ENCODE assay signal across 8 mouse cellular contexts in the genomic region with DNA sequence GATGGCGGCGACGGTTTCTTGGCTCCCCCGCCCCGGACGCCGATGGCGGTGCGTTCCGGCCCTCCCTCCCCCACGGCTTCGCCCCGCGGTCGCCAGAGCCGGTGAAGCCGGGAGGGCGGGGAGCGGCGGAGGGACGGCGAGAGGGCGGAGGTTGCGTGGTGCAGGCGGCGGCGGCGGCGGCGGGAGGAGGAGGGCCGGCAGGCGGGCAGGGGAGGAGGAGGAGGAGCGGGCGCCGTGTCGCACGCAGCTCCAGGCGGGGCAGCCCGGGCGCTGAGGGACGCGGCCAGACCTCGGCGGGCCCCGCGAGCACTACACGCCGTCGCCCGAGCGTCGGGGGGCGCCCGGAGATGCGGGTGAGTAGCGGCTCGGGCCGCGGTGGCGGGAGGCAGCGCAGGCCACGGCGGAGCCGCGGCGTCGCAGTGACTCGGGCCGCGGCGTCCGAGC. TPM values are rescaled to one million over a fixed set of nuclear protein-coding genes. Genes with fewer than 3 reads are reported as not detected.
A peak's percentile ranks its signal among the peaks of the same experiment; 100 is the strongest.
DNase-seq lines count a peak whose midpoint lies in the region; ATAC-seq lines count a peak whose summit lies in the region.

No protein-coding gene starts in this region.

- H3K4me2 ChIP-seq in hindbrain, embryonic 15.5 days: peak overlapping the region; percentile 82

- H3K9me3 ChIP-seq in hindbrain, embryonic 15.5 days: no peaks in the 10 kb centered on the region

- WGBS in hindbrain, embryonic 15.5 days: under 1% methylated on average over 38 of the region's 72 CpGs

- no peaks in the 10 kb centered on the region for H3K27me3 ChIP-seq in hindbrain, embryonic 15.5 days

- H3K9ac ChIP-seq in hindbrain, embryonic 15.5 days: peak overlapping the region; percentile 99

- ATAC-seq in hindbrain, embryonic 15.5 days (ENCODE audit: low FRiP score, low read depth): peak; percentile 91

- DNase-seq in R1 (ENCODE audit: low read depth, low spot score): peak; percentile 59
- DNase-seq in cerebellum, postnatal 14 days: peak; percentile 84 to 87
- DNase-seq in frontal cortex, postnatal 25 days (ENCODE audit: low spot score in 2 of 2): peak; percentile 39 to 47
- peak; percentile 60 to 75 for DNase-seq in left cerebral cortex, adult 18-20 months (ENCODE audit: low spot score in 2 of 2)
- DNase-seq in lung, postnatal 36 days: peak; percentile 87
- peak; percentile 77 for DNase-seq in retina, embryonic 14.5 days (ENCODE audit: low spot score)
- peak; percentile 91 for DNase-seq in urinary bladder, adult 2 months (ENCODE audit: low spot score)

- H3K27ac ChIP-seq in hindbrain, embryonic 15.5 days (replicated peaks): peak overlapping the region; percentile 98

- H3K36me3 ChIP-seq in hindbrain, embryonic 15.5 days: no peaks in the 10 kb centered on the region

- peaks cover 20% of the 10 kb centered on the region for H3K4me1 ChIP-seq in hindbrain, embryonic 15.5 days (replicated peaks)

- H3K4me3 ChIP-seq in hindbrain, embryonic 15.5 days: peak overlapping the region; percentile 99

RNA-seq across cellular contexts. Expression of a gene that starts 1.0 kb away (rescaled TPM):
- 117 and 127 TPM in 2 replicates for polyA plus RNA-seq in hindbrain, embryonic 15.5 days (2015; fragmentation: Nextera tagmentation; extraction: Ambion mirVana)
- total RNA-seq in left cerebral cortex, adult 18-20 months (2021): 100 to 1,000 TPM; 111 to 116 TPM
- polyA plus RNA-seq in urinary bladder, adult 2 months (2012; rRNA removed): 109 and 129 TPM in 2 replicates

Comparison
In these comparisons a context has a peak if more than half of its experiments do, and no peak if none do; other contexts are left out.
1. Peak in every context shown above with its lines: DNase-seq, ATAC-seq, H3K4me3 ChIP-seq and H3K27ac ChIP-seq.